Mouse (Mus musculus) left cerebral cortex, adult 2 months (tissue): ENCODE measurements around the gene Gm10134. TPM values are rescaled to one million over a fixed set of nuclear protein-coding genes. Genes with fewer than 3 reads are reported as not detected.

ENCODE experiments used
- DNase-seq, 2 experiments: peaks; one replicate each; pipeline ENCODE4 v3.0.0; 2021 to 2022; ENCODE audit warnings: low spot score in 2 of 2, mixed read lengths in 1 of 2; ENCODE audit errors: extremely low spot score in 1 of 2
- H3K27ac ChIP-seq: fragments of 200-600 bp; 2 replicates; pipeline ENCODE4 v1.8.1; 2022
- H3K4me3 ChIP-seq: fragments of 200-600 bp; 2 replicates; pipeline ENCODE4 v1.8.1; 2022
- CTCF ChIP-seq: fragments of 200-600 bp; IDR thresholded peaks from 2 replicates; pipeline ENCODE4 v1.8.1; 2022; ENCODE audit warnings: antibody characterized with exemption, mild to moderate bottlenecking, moderate library complexity
- intact Hi-C: fragments of 180-260 bp; cut with DNase I; formaldehyde crosslinking; loops from one replicate; pipeline ENCODE4 v1.15.1; 2025
- total RNA-seq, 2 experiments: library from RNA; stranded (reverse); gene quantifications; 2 replicates each; pipeline ENCODE4 v1.2.3; 2021

The Gm10134 gene
- total RNA-seq, 2 experiments from 2014 or later = 1.9 TPM; not detected in 1

GRCm38 (mm10) chr2:28535263-28535540, 29.3 kb downstream of the Gm10134 start:
- H3K4me3 ChIP-seq = peak overlapping the region; percentile 85
- DNase-seq = no peak
- intact Hi-C loops = no loop called here
- TF ChIP-seq CTCF = no peak
- peak overlapping the region; percentile 95 for H3K27ac ChIP-seq

- intact Hi-C loops = no loop called here
- peak in 1 of 2 experiments; percentile 67 for DNase-seq
- TF ChIP-seq CTCF = no peak
- Histone ChIP-seq H3K4me3 (peak overlapping the region; percentile 85), H3K27ac (peak overlapping the region; percentile 95)
These were observed 29.8 kb downstream of the Gm10134 start for GRCm38 (mm10) chr2:28535650-28536049.

DNA sequence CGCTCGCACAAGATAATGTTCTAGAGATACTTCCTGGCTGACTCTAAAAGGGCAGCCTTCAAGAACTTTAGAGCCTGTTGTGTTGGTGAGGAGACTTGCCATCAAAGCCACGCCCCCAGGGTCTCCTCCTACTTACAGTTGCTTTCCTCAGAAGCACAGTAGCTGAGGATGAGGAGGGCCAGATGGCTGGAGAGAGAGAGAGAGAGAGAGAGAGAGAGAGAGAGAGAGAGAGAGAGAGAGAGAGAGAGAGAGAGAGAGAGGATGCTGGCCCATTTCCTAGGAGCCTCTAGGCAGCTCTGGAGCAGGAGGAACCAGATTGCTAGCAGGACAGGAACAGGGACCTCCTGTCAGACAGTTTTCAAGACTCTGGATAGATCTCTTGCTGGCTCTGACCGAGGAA, 30.3 kb downstream of the Gm10134 start:
- intact Hi-C loops = no loop called here
- no peak overlapping the region; the same call in 1 of the 2 replicates for H3K4me3 ChIP-seq
- DNase-seq = no peak
- no peak for TF ChIP-seq CTCF
- peak overlapping the region; percentile 95 for H3K27ac ChIP-seq

DNA sequence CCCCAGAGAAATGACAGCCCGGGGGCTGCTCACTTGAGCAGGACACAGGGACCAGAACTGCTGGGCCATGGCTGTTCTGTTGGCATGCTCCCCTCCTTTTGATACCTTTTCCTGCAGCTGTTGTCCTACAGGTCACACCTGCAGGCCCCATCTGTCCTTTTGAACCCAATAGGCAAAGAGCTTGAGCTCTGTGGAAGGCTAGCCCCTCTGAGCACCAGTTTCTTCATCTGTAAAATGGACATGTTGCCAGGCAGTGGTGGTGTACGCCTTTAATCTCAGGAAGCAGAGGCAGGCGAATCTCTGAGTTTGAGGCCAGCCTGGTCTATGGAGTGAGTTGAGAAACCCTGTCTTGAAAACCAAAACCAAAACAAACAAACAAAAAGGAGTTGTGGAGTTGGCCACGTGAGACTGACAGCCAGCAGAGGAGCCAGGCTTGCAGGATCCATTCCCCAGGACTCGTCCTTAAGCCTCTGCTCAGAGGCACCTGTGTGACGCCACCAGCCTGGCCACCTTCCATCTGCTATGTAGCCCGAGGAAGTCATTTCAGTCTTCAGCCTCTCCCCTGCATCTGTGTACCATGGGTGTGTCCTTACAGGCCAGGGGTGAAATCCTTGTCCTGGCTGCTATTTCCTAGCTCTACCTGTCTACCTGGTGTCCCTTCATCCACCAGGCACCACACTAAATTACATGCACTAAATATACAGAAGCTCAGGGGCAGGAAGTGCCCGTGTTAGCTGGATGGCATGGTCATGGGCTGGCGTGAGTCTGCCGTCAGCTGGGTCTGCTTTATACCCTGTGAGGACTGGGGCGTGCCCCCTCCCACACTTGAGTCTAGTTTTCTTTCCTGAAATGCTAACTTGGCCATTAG, 31.1 kb downstream of the Gm10134 start:
- no peak for TF ChIP-seq CTCF
- Histone ChIP-seq H3K27ac (peak overlapping the region; percentile 64), H3K4me3 (no peak overlapping the region)
- intact Hi-C loops = no loop called here
- DNase-seq = no peak

DNA sequence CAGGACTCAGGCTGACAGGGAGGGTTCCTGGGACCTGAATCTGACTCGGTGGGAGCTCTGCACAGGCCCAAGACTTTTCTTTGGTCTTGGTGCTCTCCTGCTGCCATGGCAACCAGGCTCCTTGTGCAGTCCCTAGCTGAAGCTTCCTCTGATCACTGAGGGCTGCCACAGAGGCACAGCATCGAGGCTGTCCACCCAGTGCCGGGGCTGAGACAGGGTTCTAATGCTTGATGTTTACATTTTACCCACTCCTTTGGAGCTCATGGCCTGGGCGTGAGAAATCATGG, 31.7 kb downstream of the Gm10134 start:
- intact Hi-C loops = no loop called here
- TF ChIP-seq CTCF = no peak
- Histone ChIP-seq H3K4me3 (no peak overlapping the region), H3K27ac (peak overlapping the region; percentile 64)
- DNase-seq = no peak

DNA sequence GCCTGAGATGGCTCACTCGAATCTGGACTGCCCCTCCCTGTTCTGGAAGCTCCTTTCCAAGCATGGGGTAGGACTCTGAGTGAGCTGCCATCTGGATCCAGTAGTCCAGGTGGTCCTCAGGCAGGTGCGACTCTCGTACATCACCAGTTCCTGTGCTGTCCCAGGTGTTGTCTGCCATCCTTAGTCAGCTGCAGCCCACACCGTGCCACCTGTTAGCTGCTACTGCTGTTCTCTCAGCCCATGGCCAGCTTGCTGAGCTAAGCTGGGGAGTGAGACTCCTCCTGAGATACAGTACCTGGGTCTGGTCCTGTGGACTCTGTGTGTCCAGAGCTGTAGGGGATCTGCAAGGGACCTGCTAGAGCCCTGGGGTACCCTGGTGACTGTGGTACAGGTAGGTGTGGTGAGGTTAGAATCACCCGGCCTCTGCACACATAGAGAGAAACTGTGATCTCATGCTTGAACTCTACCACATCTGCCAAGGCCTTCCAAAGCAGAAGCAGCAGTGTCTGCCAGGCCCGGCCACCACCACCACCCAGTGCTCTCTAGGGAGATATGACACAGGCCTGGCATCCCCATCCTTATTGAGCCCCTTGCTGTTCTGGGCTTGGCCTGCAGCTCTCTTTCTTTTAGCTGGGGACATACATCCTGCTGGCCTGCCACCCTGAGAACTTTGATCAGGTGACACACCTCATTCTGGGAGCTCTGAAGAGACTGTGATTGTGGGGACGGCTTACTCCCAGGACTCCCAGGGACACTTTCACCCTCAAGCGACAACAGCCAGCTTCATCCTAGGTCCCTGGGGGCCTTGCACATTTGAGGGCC, 32.3 kb downstream of the Gm10134 start:
- H3K4me3 ChIP-seq = no peak overlapping the region
- no peak for DNase-seq
- peak overlapping the region; percentile 64 for H3K27ac ChIP-seq
- intact Hi-C loops = no loop called here
- no peak for TF ChIP-seq CTCF

- intact Hi-C loops = no loop called here
- TF ChIP-seq CTCF = no peak
- no peak for DNase-seq
- peak overlapping the region; percentile 61 for H3K27ac ChIP-seq
- H3K4me3 ChIP-seq = no peak overlapping the region
These were observed 32.9 kb downstream of the Gm10134 start for GRCm38 (mm10) chr2:28538817-28539128.

DNA sequence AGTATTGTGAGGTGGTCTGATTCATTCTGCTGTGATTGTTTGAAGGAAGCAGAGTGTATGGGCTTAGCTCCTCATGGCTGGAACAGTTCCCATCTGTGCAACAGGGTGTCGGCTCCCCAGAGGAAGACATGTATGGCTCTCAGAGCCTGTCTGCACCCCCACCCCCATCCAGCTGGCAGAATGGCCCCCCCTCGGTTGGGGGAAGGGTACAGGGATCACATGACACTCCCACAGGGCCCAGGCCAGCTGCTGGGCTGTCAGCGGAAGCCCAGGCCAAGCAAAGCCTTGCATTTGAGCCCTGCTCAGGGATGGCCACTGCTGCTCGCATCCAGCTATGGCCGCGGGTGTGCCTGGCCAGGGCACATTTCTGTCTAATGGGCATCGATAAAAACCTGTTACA, 33.3 kb downstream of the Gm10134 start:
- Histone ChIP-seq H3K27ac (peak overlapping the region; percentile 61), H3K4me3 (no peak overlapping the region)
- intact Hi-C loops = no loop called here
- TF ChIP-seq CTCF = no peak
- DNase-seq = peak; percentile 60 to 68

GRCm38 (mm10) chr2:28539949-28540348, 34.1 kb downstream of the Gm10134 start:
- intact Hi-C loops = no loop called here
- no peak for DNase-seq
- Histone ChIP-seq H3K4me3 (no peak overlapping the region), H3K27ac (peak overlapping the region; percentile 61)
- TF ChIP-seq CTCF = no peak

GRCm38 (mm10) chr2:28540587-28541227, 34.8 kb downstream of the Gm10134 start:
- Histone ChIP-seq H3K27ac (no peak overlapping the region; the same call in 1 of the 2 replicates), H3K4me3 (no peak overlapping the region)
- intact Hi-C loops = no loop called here
- no peak for DNase-seq
- no peak for TF ChIP-seq CTCF

DNA sequence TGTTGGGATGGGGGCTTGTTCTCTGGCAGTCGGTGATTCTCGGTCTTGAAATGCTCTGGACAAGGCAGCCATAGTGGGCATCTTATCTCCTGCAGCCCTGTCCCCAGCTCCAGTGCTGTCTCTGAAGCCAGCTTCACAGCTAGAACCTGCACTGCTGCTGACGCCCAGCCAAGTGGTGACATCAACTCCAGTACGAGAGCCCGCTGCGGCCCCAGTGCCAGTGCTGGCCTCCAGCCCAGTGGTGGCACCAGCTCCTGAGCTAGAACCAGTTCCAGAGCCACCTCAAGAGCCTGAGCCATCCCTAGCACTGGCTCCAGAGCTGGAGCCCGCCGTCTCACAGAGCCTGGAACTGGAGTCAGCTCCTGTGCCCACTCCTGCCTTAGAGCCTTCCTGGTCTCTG, 38.0 kb downstream of the Gm10134 start:
- no peak overlapping the region for H3K27ac ChIP-seq
- intact Hi-C loops = no loop called here
- no peak for TF ChIP-seq CTCF
- H3K4me3 ChIP-seq = no peak overlapping the region
- DNase-seq = peak in 1 of 2 experiments; percentile 49

DNA sequence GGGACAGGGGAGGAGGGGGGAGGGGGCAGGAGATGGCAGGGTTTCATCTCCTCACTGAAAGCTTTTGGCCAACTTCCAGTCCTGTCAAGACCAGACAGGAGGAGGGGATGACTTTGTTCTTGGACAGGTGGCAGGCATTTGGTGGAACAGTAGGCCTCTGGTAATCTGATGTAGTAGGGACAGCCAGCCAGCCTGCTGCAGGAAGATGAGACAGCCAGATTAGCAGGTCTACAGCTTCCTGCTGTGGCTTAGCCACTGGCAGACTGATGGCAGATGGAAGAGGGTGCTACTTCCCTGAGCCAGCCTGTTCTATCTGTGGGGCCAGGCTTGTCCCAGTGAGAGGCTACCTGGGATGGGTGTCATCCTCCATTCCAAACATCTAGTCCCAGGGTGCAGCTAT, 40.1 kb downstream of the Gm10134 start:
- no peak for TF ChIP-seq CTCF
- H3K4me3 ChIP-seq = no peak overlapping the region
- intact Hi-C loops = no loop called here
- peak overlapping the region; percentile 5; the same call in 1 of the 2 replicates for H3K27ac ChIP-seq
- DNase-seq = no peak
